Mouse (Mus musculus) neural tube, embryonic 13.5 days (tissue): ENCODE measurements around the gene Thap4. TPM values are rescaled to one million over a fixed set of nuclear protein-coding genes. Genes with fewer than 3 reads are reported as not detected.
"Not testable (repeated sequence)": the region's sequence is repeated elsewhere in the genome, so short reads cannot be mapped to it uniquely, and the experiment has no call there.

Experiments
- ATAC-seq: fragments of 200-750 bp; cut with Nextera tagmentation; 2 replicates; pipeline ENCODE4 v1.8.0; 2017; ENCODE audit warnings: low read depth, mild to moderate bottlenecking, moderate TSS enrichment, moderate library complexity
- H3K27ac ChIP-seq: fragments of 300-500 bp; sonication (generic); replicated peaks from 2 replicates; pipeline ENCODE4 v1.5.1; 2015; ENCODE audit warnings: moderate library complexity, mild to moderate bottlenecking, inconsistent platforms
- H3K27me3 ChIP-seq: fragments of 300-500 bp; sonication (generic); 2 replicates; pipeline ENCODE4 v1.6.1; 2015; ENCODE audit warnings: mild to moderate bottlenecking, inconsistent platforms
- H3K36me3 ChIP-seq: fragments of 300-500 bp; sonication (generic); 2 replicates; pipeline ENCODE4 v1.6.1; 2015; ENCODE audit warnings: mild to moderate bottlenecking, inconsistent platforms
- H3K4me1 ChIP-seq: fragments of 300-500 bp; sonication (generic); replicated peaks from 2 replicates; pipeline ENCODE4 v1.6.1; 2015; ENCODE audit warnings: inconsistent platforms
- H3K4me2 ChIP-seq: fragments of 300-500 bp; sonication (generic); 2 replicates; pipeline ENCODE4 v1.6.1; 2015; ENCODE audit warnings: inconsistent platforms, mild to moderate bottlenecking, moderate library complexity
- H3K4me3 ChIP-seq: fragments of 300-500 bp; sonication (generic); 2 replicates; pipeline ENCODE4 v1.5.1; 2015; ENCODE audit warnings: mild to moderate bottlenecking, inconsistent platforms
- H3K9ac ChIP-seq: fragments of 300-500 bp; sonication (generic); 2 replicates; pipeline ENCODE4 v1.6.1; 2015; ENCODE audit warnings: moderate library complexity, mild to moderate bottlenecking, inconsistent platforms
- H3K9me3 ChIP-seq: fragments of 300-500 bp; sonication (generic); 2 replicates; pipeline ENCODE4 v1.6.1; 2016; ENCODE audit warnings: inconsistent platforms
- WGBS: fragments of 180-500 bp; shearing (Covaris S2); methylation state at CpG from one replicate; pipeline ENCODE4 v1.1.7; 2015; 5-methylcytosine and 5-hydroxymethylcytosine counted together
- polyA plus RNA-seq: library from polyadenylated mRNA; unstranded; fragments of >200 nt; fragmentation: Nextera tagmentation; extraction: Ambion mirVana; gene quantifications from 2 replicates; pipeline ENCODE4 v1.2.1, GENCODE M21; 2015

Thap4 gene
- polyA plus RNA-seq, 1 experiment from 2014 or later: 40.7 TPM

DNA sequence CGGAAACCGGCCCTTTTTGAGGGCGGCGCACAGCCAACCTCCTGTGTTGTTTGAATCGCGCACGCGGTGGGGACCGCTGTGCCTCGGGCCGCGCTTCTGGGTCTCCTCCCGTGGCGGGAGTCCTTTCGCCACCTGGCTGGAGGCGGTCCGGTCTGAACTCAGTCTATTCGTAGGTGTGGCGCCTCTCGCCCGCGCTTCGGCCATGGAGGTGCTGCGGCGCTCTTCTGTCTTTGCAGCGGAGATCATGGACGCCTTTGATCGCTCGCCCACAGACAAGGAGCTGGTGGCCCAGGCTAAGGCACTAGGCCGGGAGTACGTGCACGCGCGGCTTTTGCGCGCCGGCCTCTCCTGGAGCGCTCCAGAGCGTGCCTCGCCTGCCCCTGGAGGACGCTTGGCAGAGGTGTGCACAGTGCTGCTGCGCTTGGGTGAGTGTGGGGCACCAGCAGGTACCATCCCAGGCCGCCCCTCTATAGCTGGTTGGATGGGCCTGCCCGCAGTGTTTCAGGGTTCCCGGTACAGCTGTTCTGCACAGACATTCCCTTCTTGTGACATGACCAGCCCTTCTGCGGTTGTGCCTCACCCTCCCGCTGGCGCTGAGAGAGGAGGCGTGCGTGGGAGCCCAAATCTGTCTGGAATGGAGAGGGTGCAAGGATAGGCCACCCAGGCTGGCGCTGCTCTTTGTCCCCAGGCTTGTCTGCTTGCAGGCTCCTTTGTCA lies 68.3 kb downstream of the Thap4 start:
- peak; percentile 90 for ATAC-seq
- peaks cover 15% of the 10 kb centered on the region for H3K27me3 ChIP-seq
- peak overlapping the region; percentile 69 for H3K4me2 ChIP-seq
- peaks cover 8% of the 10 kb centered on the region for H3K36me3 ChIP-seq
- H3K27ac ChIP-seq: peak overlapping the region; percentile 75
- H3K9me3 ChIP-seq: no peaks in the 10 kb centered on the region
- H3K4me3 ChIP-seq: peak overlapping the region; percentile 63
- peak overlapping the region; percentile 74 for H3K9ac ChIP-seq
- WGBS: under 1% methylated on average over 51 of the region's 51 CpGs
- H3K4me1 ChIP-seq: peaks cover 20% of the 10 kb centered on the region

DNA sequence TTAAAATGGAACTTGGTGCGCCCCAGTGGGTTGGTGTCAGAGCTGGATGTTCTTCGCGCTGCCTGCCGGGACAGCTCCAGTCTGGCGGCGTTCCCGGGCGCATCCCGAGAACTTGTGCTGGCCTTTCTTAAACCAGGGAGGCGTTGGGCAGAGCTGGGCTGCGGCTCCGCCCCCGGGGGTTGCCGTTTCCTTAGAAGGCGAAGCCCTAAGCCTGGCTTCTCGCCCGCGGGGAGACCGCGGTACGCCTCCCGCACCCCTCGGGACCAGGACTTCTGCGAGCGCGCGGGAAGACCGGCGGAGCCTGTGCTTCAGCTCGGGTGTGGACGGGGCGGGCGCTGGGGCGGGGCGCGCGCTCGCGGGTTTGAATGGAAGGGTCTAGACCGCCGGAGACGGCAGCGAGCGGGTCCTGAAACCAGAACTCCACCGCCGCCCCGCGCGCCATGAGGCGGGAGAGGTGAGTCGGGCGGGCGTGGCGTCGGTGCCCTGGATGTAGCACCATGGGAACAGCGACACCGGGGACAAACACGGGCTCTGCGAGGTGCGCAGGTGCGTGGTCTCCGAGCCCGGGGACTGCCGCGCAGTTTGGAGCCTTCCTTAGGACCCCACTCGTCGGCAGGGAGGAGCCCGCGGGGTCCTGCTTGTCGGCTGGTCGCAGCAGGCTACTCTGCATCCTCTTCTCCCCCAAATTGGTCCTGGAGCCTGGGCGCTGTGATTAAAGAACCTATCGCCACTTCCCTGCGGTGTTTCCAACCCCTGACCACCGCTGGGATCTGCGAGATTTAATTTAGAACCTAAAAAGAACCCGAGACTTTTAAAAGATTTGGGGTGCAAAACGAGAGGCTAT lies 69.0 kb downstream of the Thap4 start, which contains the start of gene Bok:
TSS of gene Bok (plus strand) at position 260 of the 844 bp plus-strand sequence.
- Histone ChIP-seq H3K4me3 (peak within 1 kb of the TSS; percentile 63), H3K9ac (peak within 1 kb of the TSS; percentile 74), H3K27me3 (peaks cover 15% of the 10 kb centered on the region), H3K27ac (peak within 1 kb of the TSS; percentile 75), H3K36me3 (peaks cover 8% of the 10 kb centered on the region), H3K9me3 (no peaks in the 10 kb centered on the region), H3K4me2 (peak within 1 kb of the TSS; percentile 69), H3K4me1 (peaks cover 20% of the 10 kb centered on the region)
- peak; percentile 52 for ATAC-seq
- under 1% methylated on average over 78 of the region's 78 CpGs for WGBS

DNA sequence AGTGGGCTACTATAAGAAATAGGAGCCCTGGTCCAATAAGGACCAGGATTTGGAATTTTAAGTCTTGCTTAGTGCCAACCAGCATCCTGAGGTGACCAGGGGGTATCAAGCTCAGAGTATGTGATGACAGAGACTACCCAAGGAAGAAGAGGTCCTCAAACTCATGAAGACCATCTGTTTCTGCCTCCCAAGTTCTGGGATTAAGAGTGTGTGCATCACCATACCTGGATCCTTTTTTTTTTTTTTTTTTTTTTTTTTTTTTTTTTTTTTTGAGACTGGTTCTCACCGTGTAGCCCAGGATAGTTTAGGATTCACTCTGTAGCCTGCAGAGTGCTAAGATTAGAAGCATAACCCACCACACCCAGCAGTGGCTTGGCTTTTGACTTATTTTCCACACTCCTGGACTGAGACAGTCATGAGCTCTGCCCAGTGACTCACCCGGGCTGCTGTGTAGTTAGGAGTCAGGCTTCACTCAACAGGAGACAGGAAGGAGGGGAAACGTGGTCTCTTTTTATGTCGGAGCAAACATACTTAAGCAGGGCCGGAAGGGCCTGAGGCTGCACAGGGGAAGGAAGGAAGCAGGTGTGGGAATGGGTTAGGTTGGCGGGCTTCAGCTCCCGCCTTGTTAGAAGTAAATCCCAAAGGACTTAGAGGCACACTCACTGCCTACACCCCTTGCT lies 74.6 kb downstream of the Thap4 start:
- Histone ChIP-seq H3K4me1 (no peaks in the 10 kb centered on the region), H3K27me3 (peaks cover 15% of the 10 kb centered on the region), H3K4me3 (no peak overlapping the region), H3K36me3 (no peaks in the 10 kb centered on the region), H3K9me3 (no peaks in the 10 kb centered on the region), H3K27ac (no peak overlapping the region), H3K4me2 (no peak overlapping the region), H3K9ac (no peak overlapping the region)
- ATAC-seq: no peak
- 71% methylated on average over 7 of the region's 7 CpGs for WGBS

DNA sequence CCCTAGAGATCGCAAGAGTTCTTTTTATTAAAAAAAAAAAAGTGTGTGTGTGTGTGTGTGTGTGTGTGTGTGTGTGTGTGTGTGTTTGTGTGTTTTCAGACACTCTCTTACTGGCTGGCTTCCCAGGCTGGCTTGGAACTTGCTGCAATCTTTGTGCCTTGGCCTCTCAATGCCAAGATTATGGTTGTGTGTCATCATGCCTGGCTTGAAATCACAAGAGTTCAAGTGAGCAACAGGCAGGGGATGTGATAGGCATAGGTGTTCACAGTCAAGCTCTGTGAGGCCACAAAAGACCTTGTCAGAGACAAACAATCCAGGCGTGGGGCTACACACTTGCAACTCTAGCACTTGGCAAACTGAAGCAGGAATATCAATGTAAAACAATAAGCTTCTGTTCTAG lies 76.3 kb downstream of the Thap4 start:
- Histone ChIP-seq H3K9me3 (no peaks in the 10 kb centered on the region), H3K4me2 (no peak overlapping the region), H3K4me3 (no peak overlapping the region), H3K9ac (no peak overlapping the region), H3K36me3 (no peaks in the 10 kb centered on the region), H3K27ac (no peak overlapping the region), H3K4me1 (no peaks in the 10 kb centered on the region), H3K27me3 (no peaks in the 10 kb centered on the region)
- 70% methylated on average over 2 of the region's 2 CpGs for WGBS
- ATAC-seq: no peak

DNA sequence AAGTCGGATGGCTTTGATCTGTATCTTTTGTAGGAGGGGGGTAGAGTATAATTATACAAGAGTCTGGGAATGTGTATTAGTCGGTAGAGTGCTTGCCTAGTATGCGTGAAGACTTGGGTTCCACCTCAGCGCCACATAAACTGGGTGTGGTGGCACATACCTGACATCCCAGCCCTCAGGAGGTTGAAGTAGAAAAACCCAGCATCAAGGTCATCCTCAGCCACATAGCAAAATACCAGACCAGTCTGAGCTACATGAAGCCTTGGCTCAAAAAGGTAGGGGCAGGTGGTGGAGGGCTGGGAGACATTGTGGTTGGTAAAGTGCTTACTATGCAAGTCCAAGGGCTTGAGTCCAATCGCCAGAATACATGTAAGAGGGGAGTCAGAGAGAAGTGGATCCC lies 82.0 kb downstream of the Thap4 start:
- Histone ChIP-seq H3K4me3 (no peak overlapping the region), H3K9me3 (no peaks in the 10 kb centered on the region), H3K27ac (no peak overlapping the region), H3K9ac (no peak overlapping the region), H3K27me3 (no peaks in the 10 kb centered on the region), H3K4me1 (peaks cover 12% of the 10 kb centered on the region), H3K36me3 (no peaks in the 10 kb centered on the region), H3K4me2 (no peak overlapping the region)
- WGBS: 93% methylated on average over 5 of the region's 5 CpGs
- no peak for ATAC-seq

DNA sequence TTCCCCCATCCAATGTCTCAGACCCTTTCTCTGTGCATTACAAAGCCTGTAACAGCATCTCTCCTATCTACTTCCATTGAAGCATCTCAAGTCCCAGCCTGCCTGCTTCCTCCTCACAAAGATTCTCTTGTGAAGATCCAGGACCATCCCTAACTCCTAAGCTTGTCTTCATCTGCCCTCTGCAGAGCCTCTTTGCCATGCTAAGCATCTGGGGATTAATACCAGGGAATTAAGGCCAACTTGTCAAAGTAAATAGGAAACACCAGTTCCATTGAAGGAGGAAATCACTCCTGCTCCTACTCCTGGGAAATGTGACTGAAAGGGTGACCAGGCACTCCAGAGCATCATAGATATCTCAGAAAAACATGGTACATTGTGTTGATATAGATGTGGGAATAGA lies 84.7 kb downstream of the Thap4 start:
- H3K4me3 ChIP-seq: no peak overlapping the region
- peaks cover 12% of the 10 kb centered on the region for H3K4me1 ChIP-seq
- H3K27me3 ChIP-seq: no peaks in the 10 kb centered on the region
- no peak for ATAC-seq
- H3K9ac ChIP-seq: no peak overlapping the region
- no peaks in the 10 kb centered on the region for H3K36me3 ChIP-seq
- no peak overlapping the region for H3K27ac ChIP-seq
- H3K4me2 ChIP-seq: no peak overlapping the region
- no peaks in the 10 kb centered on the region for H3K9me3 ChIP-seq

DNA sequence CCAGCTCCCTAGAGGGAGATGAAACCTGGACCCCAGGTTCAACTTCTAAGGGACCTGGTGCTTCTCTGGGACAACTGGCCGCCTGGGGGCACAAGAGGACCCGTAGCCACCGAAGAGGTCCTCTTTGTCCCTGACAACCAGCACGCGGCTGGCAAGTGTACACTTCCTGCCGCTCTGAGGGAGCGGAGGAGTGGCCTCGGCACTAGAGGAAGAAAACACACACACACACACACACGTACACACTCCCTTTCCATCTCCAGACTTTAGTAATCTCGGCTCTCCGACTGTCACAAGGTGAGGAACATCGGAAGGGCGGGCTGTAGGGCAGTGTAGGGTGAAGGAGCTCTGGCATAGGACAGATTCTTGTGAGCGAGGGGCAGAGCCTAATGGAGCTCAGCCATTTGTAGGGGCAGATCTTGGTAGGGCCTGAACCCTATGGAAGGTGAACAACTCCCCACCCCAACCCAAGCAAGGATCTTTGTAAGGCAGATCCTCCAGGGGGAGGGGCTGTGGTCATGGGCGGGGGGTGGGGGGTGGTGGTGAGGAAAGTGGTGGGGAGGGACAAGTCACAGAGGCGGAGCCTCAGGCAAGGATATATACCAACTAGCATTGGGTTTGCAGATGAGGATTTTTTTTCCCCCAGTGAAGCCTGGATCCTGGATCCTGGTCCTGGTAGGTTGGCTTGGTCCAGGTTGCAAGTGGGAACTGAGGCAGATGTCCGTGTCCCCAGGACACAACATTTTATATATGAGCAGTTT lies 85.7 kb downstream of the Thap4 start:
- Histone ChIP-seq H3K9ac (peak overlapping the region; percentile 69), H3K4me3 (peak overlapping the region; percentile 40), H3K4me2 (peak overlapping the region; percentile 61), H3K27me3 (no peaks in the 10 kb centered on the region), H3K27ac (peak overlapping the region; percentile 71), H3K36me3 (no peaks in the 10 kb centered on the region), H3K9me3 (no peaks in the 10 kb centered on the region), H3K4me1 (peaks cover 12% of the 10 kb centered on the region)
- ATAC-seq: peak; percentile 87
- 10% methylated on average over 17 of the region's 17 CpGs for WGBS

DNA sequence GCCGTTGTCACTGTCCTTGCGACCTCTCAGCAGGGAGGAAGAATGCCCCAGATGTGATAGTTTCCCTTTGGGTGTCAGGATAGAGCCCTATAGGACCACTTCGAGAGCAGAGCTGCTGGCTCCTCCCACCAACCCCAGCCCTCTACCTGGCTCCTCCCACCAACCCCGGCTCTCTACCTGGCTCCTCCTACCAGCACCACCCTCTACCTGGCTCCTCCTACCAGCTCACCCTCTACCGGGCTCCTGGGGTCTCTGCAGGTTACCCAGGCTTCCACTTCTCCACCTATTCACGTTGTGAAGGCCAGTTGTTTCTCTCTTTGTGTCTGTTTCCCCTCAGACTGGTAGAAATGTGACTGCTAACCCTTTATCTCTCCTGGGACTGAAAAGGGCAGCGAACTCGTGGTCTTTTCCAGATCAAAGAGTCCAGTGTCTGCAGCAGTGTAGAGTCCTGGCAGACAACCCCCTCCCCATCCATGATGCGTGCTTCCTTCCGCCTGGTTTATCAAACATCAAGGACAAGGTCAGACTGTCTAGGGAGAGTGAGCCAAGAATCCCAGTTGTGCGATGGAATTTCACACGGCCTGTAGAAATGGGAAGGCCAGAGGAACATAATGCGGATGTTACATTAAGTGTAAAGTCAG lies 86.8 kb downstream of the Thap4 start:
- no peaks in the 10 kb centered on the region for H3K36me3 ChIP-seq
- 0 out of 2 replicates have a peak overlapping the region, but pooled peaks have one; percentile 13 for H3K27ac ChIP-seq
- H3K4me1 ChIP-seq: peaks cover 12% of the 10 kb centered on the region

DNA sequence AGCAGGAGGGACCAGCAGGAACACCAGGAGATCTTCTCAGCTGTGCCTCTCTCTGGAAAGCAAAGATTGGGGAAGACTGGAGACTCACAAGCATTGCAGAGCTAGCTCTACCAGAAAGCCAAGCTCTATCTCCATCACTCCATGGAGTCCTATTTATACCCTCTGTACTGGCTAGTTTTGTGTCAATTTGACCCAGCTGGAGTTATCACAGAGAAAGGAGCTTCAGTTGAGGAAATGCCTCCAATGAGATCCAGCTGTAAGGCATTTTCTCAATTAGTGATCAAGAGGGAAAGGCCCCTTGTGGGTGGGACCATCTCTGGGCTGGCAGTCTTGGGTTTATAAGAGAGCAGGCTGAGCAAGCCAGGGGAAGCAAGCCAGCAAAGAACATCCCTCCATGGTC lies 96.1 kb downstream of the Thap4 start, which contains the start of gene Stk25:
TSS of gene Stk25 (minus strand) at position 101 of the 400 bp plus-strand sequence.
- H3K36me3 ChIP-seq, H3K9me3 ChIP-seq, H3K4me3 ChIP-seq, ATAC-seq, H3K4me2 ChIP-seq, H3K4me1 ChIP-seq, H3K9ac ChIP-seq, H3K27ac ChIP-seq, H3K27me3 ChIP-seq: not testable (repeated sequence)

More for the DNA sequence above, 86.8 kb downstream of the Thap4 start:
- H3K4me3 ChIP-seq: no peak overlapping the region
- no peaks in the 10 kb centered on the region for H3K9me3 ChIP-seq
- no peak; the same call in 1 of the 2 replicates for ATAC-seq
- 27% methylated on average over 13 of the region's 13 CpGs for WGBS
- no peaks in the 10 kb centered on the region for H3K27me3 ChIP-seq
- no peak overlapping the region for H3K9ac ChIP-seq
- no peak overlapping the region for H3K4me2 ChIP-seq

DNA sequence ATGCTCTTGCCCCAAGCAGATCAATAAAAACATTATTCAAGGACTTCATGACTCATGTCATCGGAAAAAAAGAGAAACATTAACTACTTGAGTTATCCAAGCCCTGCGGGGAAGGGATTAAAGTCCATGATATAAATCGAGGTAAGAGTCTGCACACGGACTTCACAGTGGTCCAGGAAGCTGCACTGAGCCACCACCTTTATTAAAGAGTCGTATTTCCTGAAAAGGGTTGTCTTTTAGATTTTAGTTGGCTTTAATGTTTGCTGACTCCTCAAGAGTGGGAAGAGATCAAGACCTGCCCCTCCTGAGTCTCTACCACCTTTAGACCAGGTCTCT lies 97.7 kb downstream of the Thap4 start:
- 0 out of 2 replicates have a peak, but pooled peaks cover 5% of the 10 kb centered on the region for H3K9me3 ChIP-seq
- no peaks in the 10 kb centered on the region for H3K4me1 ChIP-seq
- no peaks in the 10 kb centered on the region for H3K36me3 ChIP-seq
- H3K9ac ChIP-seq: no peak overlapping the region
- H3K4me2 ChIP-seq: no peak overlapping the region
- WGBS: 84% methylated on average over 5 of the region's 5 CpGs
- no peak overlapping the region for H3K27ac ChIP-seq
- no peaks in the 10 kb centered on the region for H3K27me3 ChIP-seq
- ATAC-seq: no peak
- no peak overlapping the region for H3K4me3 ChIP-seq

DNA sequence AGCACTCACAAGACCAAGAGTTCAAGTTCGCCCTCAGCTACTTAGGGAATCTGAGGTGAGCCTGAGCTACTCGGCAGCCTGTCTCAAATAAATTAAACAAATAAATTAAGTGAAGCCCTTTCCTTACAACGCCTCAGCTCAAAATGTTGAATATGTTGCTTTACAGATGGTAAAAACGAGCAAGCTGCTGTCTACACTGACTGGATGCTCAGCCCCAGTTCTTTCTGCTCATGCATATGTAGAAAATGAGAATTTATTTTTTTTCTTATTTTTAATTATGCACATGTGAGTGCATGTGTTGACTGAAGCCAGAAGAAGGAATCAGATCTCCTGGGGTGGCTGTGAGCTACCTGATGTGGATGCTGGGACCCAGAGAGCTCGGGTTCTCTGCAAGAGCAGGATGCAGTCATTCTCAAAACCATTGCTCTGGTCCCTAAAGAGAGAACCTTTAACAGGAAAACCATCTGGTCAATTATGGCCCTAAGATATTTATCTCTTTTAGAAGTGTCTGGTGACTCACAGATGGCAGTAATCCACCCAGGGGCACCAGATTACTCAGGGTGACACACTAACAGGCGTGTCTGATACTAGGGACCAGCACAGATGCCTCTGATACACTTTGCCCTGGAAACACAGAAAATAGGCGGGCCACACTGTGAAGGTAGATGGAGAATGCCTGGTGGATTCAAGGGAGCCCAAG lies 98.2 kb downstream of the Thap4 start:
- no peaks in the 10 kb centered on the region for H3K27me3 ChIP-seq
- H3K36me3 ChIP-seq: no peaks in the 10 kb centered on the region
- ATAC-seq: no peak
- H3K9ac ChIP-seq: no peak overlapping the region
- H3K9me3 ChIP-seq: peaks cover 5% of the 10 kb centered on the region; the same call in 1 of the 2 replicates
- 68% methylated on average over 7 of the region's 7 CpGs for WGBS
- H3K4me1 ChIP-seq: no peaks in the 10 kb centered on the region
- H3K27ac ChIP-seq: no peak overlapping the region
- no peak overlapping the region for H3K4me2 ChIP-seq
- H3K4me3 ChIP-seq: no peak overlapping the region
